Mouse (Mus musculus) kidney, adult 2 months (tissue): ENCODE results near the gene Ttl.

ENCODE experiments used
- CTCF ChIP-seq: fragments of 200-500 bp; conservative IDR thresholded peaks from 2 replicates; pipeline ENCODE4 v1.5.1; 2011; ENCODE audit warnings: low read depth, mild to moderate bottlenecking, control low read depth, low read length, moderate library complexity, mixed read lengths; ENCODE audit not compliant: insufficient read depth, insufficient read length
- POLR2A ChIP-seq: fragments of 200-500 bp; IDR thresholded peaks from one replicate; pipeline ENCODE4 v1.6.1; 2011; ENCODE audit warnings: low read depth, low read length, control low read depth

- TF ChIP-seq CTCF: no peak
- TF ChIP-seq POLR2A: no peak
Observed at GRCm38 (mm10) chr2:129061456-129062059, 4.2 kb upstream of the Ttl start.
